Mouse (Mus musculus) heart, adult 2 months (tissue): ENCODE measurements around the gene Tmem94.

Experiments used
- CTCF ChIP-seq: fragments of 200-600 bp; IDR thresholded peaks from 2 replicates; pipeline ENCODE4 v1.8.1; 2022; ENCODE audit warnings: antibody characterized with exemption, mild to moderate bottlenecking, moderate library complexity
- EP300 ChIP-seq: fragments of 200-500 bp; IDR thresholded peaks from 2 replicates; pipeline ENCODE4 v1.6.1; 2011; ENCODE audit warnings: low read depth, low read length, control low read depth; ENCODE audit not compliant: insufficient read depth
- POLR2A ChIP-seq: fragments of 200-500 bp; IDR thresholded peaks from 2 replicates; pipeline ENCODE4 v1.6.1; 2011; ENCODE audit warnings: mild to moderate bottlenecking, low read depth, low read length, control low read depth; ENCODE audit not compliant: insufficient read depth

DNA sequence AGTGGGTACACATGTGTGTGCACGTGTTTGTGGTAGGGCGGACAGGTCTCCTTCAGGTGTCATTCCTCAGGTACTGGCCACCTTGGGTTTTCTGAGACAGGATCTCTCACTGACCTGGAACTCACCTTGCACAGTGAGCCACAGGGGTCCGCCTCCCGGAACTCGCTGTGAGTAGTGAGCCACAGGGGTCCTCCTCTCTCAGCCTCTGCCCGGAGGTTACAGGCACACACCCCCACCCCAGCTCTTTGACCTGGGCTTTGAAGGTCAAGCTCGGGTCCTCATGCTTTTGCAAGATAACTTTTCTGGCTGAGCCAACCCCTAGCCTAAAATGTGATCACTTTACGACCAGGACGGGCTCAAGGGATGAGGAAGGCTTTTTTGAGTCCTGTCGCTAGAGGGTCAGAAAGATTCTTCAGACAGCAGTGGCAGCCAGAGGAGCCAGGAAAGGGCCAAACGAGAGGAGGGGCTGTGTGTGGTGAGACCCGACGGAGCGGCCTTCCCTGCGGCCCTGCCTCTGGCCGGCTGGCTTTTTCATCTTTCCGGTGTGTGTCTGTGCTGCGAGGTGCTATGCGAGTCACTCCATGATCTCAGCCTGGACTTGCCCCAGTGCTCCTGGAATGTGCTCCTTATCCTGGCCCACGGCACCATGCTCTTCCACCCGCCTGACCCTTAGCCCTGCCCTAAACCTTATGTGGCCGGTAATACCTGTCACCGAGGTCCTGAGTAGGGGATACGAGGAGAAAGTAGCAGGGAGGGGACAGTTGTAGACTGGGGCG lies 65.5 kb downstream of the Tmem94 start:
- TF ChIP-seq CTCF (no peak), POLR2A (no peak), EP300 (no peak)
